Mouse (Mus musculus): Measurements from ENCODE around the gene Uvrag. TPM values are rescaled to one million over a fixed set of nuclear protein-coding genes. Genes with fewer than 3 reads are reported as not detected.

Gene Uvrag
- total and polyA plus RNA-seq, 3 experiments = 15.0 to 19.5 TPM; not detected in 1

GRCm38 (mm10) chr7:98871882-98872281 is 269.1 kb downstream of the Uvrag start:
- no peak overlapping the region for H3K9ac ChIP-seq (ENCODE audit: control insufficient read depth, low read depth, low read length, poor library complexity, severe bottlenecking)

GRCm38 (mm10) chr7:98870791-98871190 is 270.1 kb downstream of the Uvrag start:
- H3K4me3 ChIP-seq (ENCODE audit: control insufficient read depth in 1 of 2, insufficient read depth in 1 of 2, low read depth in 2 of 2, low read length in 2 of 2) = no peak overlapping the region
- H3K4me1 ChIP-seq (ENCODE audit: control insufficient read depth in 1 of 2, insufficient read depth in 2 of 2, low read length in 2 of 2) = peaks cover 0 to 22% of the 10 kb centered on the region in 2 experiments; a peak in 2 of 4 replicates
- TF ChIP-seq ZNF384 (IDR thresholded peaks at IDR 0.05; ENCODE audit: low read depth, low read length) (no peak), MAX (IDR thresholded peaks at IDR 0.05; ENCODE audit: low read length) (no peak), TAL1 (IDR thresholded peaks at IDR 0.05; ENCODE audit: low read length) (no peak), MYB (IDR thresholded peaks at IDR 0.05; ENCODE audit: low read depth, low read length) (no peak), USF1 (IDR thresholded peaks at IDR 0.05; ENCODE audit: low read depth, low read length) (no peak), POLR2AphosphoS5 (IDR thresholded peaks at IDR 0.05; ENCODE audit: borderline replicate concordance, low read depth, low read length) (no peak), ZMIZ1 (IDR thresholded peaks at IDR 0.05; ENCODE audit: low read depth, low read length) (no peak), ETS1 (IDR thresholded peaks at IDR 0.05; ENCODE audit: low read depth, low read length) (no peak), TBP (IDR thresholded peaks at IDR 0.05; ENCODE audit: low read depth, low read length) (no peak), MXI1 (IDR thresholded peaks at IDR 0.05; ENCODE audit: low read depth, low read length) (no peak), BHLHE40 (IDR thresholded peaks at IDR 0.05; ENCODE audit: borderline replicate concordance, low read depth, low read length) (no peak), CHD2 (IDR thresholded peaks at IDR 0.05; ENCODE audit: low read length) (no peak), ZKSCAN1 (IDR thresholded peaks at IDR 0.05; ENCODE audit: low read depth, low read length) (no peak), GABPA (IDR thresholded peaks at IDR 0.05; ENCODE audit: low read depth, low read length) (no peak), ZC3H11A (IDR thresholded peaks at IDR 0.05; ENCODE audit: low read depth, low read length) (no peak), EP300 (IDR thresholded peaks at IDR 0.05; ENCODE audit: low read depth in 1 of 2, low read length in 2 of 2) (no peak), JUND (IDR thresholded peaks at IDR 0.05; ENCODE audit: low read depth, low read length) (no peak), NELFE (IDR thresholded peaks at IDR 0.05; ENCODE audit: low read depth, low read length) (no peak), RCOR1 (IDR thresholded peaks at IDR 0.05; ENCODE audit: low read depth, low read length) (no peak), ELF1 (IDR thresholded peaks at IDR 0.05; ENCODE audit: low read depth, low read length) (no peak)
- H3K27ac ChIP-seq (ENCODE audit: control insufficient read depth, low read depth, low read length) = no peak overlapping the region
- DNase-seq (ENCODE audit: low read depth, low spot score) = no peak
- no peak overlapping the region for H3K9ac ChIP-seq (ENCODE audit: control insufficient read depth, low read depth, low read length, poor library complexity, severe bottlenecking)
- H3K27me3 ChIP-seq (ENCODE audit: control insufficient read depth in 1 of 2, insufficient read depth in 2 of 2, low read length in 2 of 2) = no peaks in the 10 kb centered on the region; a peak in 1 of 4 replicates
- no peaks in the 10 kb centered on the region for H3K9me3 ChIP-seq (replicated peaks; ENCODE audit: insufficient read depth, low read length)
- no peaks in the 10 kb centered on the region for H3K79me2 ChIP-seq (ENCODE audit: control insufficient read depth, insufficient read depth, low read length, poor library complexity)
- H3K36me3 ChIP-seq (ENCODE audit: control insufficient read depth in 1 of 2, insufficient read depth in 2 of 2, low read length in 2 of 2) = peaks cover 0 to 11% of the 10 kb centered on the region in 2 experiments; a peak in 2 of 4 replicates

More at GRCm38 (mm10) chr7:98871882-98872281, 269.1 kb downstream of the Uvrag start:
- Histone ChIP-seq H3K9me3 (replicated peaks; ENCODE audit: insufficient read depth, low read length) (no peaks in the 10 kb centered on the region), H3K4me3 (ENCODE audit: control insufficient read depth in 1 of 2, insufficient read depth in 1 of 2, low read depth in 2 of 2, low read length in 2 of 2) (no peak overlapping the region), H3K79me2 (ENCODE audit: control insufficient read depth, insufficient read depth, low read length, poor library complexity) (no peaks in the 10 kb centered on the region), H3K27ac (ENCODE audit: control insufficient read depth, low read depth, low read length) (no peak overlapping the region), H3K27me3 (ENCODE audit: control insufficient read depth in 1 of 2, insufficient read depth in 2 of 2, low read length in 2 of 2) (no peaks in the 10 kb centered on the region; a peak in 1 of 4 replicates), H3K4me1 (ENCODE audit: control insufficient read depth in 1 of 2, insufficient read depth in 2 of 2, low read length in 2 of 2) (peaks cover 0 to 22% of the 10 kb centered on the region in 2 experiments; a peak in 2 of 4 replicates), H3K36me3 (ENCODE audit: control insufficient read depth in 1 of 2, insufficient read depth in 2 of 2, low read length in 2 of 2) (peaks cover 0 to 11% of the 10 kb centered on the region in 2 experiments; a peak in 2 of 4 replicates)
- peak; percentile 39 for DNase-seq (ENCODE audit: low read depth, low spot score)
- TF ChIP-seq MYC (IDR thresholded peaks at IDR 0.05; ENCODE audit: low read depth, low read length) = 0 out of 2 replicates have a peak, but pooled peaks have one; percentile 46
- peak; percentile 68 for TF ChIP-seq ZNF384 (IDR thresholded peaks at IDR 0.05; ENCODE audit: low read depth, low read length)
- TF ChIP-seq JUND (IDR thresholded peaks at IDR 0.05; ENCODE audit: low read depth, low read length) = no peak
- no peak for TF ChIP-seq USF1 (IDR thresholded peaks at IDR 0.05; ENCODE audit: low read depth, low read length)
- TF ChIP-seq GABPA (IDR thresholded peaks at IDR 0.05; ENCODE audit: low read depth, low read length) = no peak
- TF ChIP-seq E2F4 (IDR thresholded peaks at IDR 0.05; ENCODE audit: borderline replicate concordance, low read depth, low read length) = no peak
